Mouse (Mus musculus) CH12.LX (cell line): ENCODE results near the gene Mt4. TPM values are rescaled to one million over a fixed set of nuclear protein-coding genes. Genes with fewer than 3 reads are reported as not detected.
A peak's percentile ranks its signal among the peaks of the same experiment; 100 is the strongest.

Experiments used
- DNase-seq: peaks from one replicate; pipeline ENCODE4 v3.0.0-alpha.2; 2013; ENCODE audit errors: extremely low read depth
- H3K27ac ChIP-seq: 2 replicates; pipeline ENCODE4 v1.5.1; 2012; ENCODE audit warnings: low read depth, mild to moderate bottlenecking, control low read depth, moderate library complexity; ENCODE audit not compliant: insufficient read depth
- H3K27me3 ChIP-seq: replicated peaks from 2 replicates; pipeline ENCODE3; 2012; ENCODE audit warnings: inconsistent platforms
- H3K36me3 ChIP-seq, 2 experiments: replicated peaks in 1 of 2; 2 replicates each; pipeline versions ENCODE3 to v1.6.1; 2012; ENCODE audit warnings: inconsistent platforms in 1 of 2, low read length in 1 of 2, mild to moderate bottlenecking in 1 of 2, mixed read lengths in 1 of 2, moderate library complexity in 1 of 2; ENCODE audit not compliant: control insufficient read depth in 1 of 2, insufficient read depth in 1 of 2
- H3K4me1 ChIP-seq, 2 experiments: 2 replicates each; pipeline ENCODE4 v1.6.1; 2012; ENCODE audit warnings: inconsistent platforms in 1 of 2, moderate library complexity in 1 of 2; ENCODE audit not compliant: insufficient read depth in 2 of 2, control insufficient read depth in 1 of 2
- H3K4me2 ChIP-seq: 2 replicates; pipeline ENCODE4 v1.6.1; 2012; ENCODE audit warnings: low read depth, mild to moderate bottlenecking, control low read depth; ENCODE audit not compliant: poor library complexity, insufficient read depth, severe bottlenecking
- H3K4me3 ChIP-seq, 3 experiments: fragments of 150-350 bp in 1 of 3; sonication (generic) in 1 of 3; replicated peaks in 1 of 3; 2 replicates each; pipeline versions ENCODE3 to v1.5.1; 2011 to 2012; ENCODE audit warnings: low read depth in 2 of 3, low read length in 2 of 3, mild to moderate bottlenecking in 2 of 3, moderate library complexity in 2 of 3, control low read depth in 1 of 3, improper control_type of control experiment in 1 of 3, inconsistent platforms in 1 of 3, mixed read lengths in 1 of 3; ENCODE audit not compliant: poor library complexity in 1 of 3
- H3K79me2 ChIP-seq: replicated peaks from 2 replicates; pipeline ENCODE4 v1.6.1; 2012; ENCODE audit warnings: mild to moderate bottlenecking, moderate library complexity; ENCODE audit not compliant: control insufficient read depth, poor library complexity, insufficient read depth, severe bottlenecking; ENCODE audit errors: extremely low read depth
- H3K9ac ChIP-seq: 2 replicates; pipeline ENCODE4 v1.6.1; 2012; ENCODE audit warnings: low read depth, mild to moderate bottlenecking, control low read depth, moderate library complexity; ENCODE audit not compliant: insufficient read depth
- H3K9me3 ChIP-seq: replicated peaks from 2 replicates; pipeline ENCODE3; 2012; ENCODE audit warnings: low read length, inconsistent platforms, mixed read lengths
- BHLHE40 ChIP-seq: IDR thresholded peaks from 2 replicates; pipeline ENCODE4 v1.6.1; 2011; ENCODE audit warnings: mild to moderate bottlenecking, low read depth, low read length, improper control_type of control experiment
- CHD1 ChIP-seq: IDR thresholded peaks from 2 replicates; pipeline ENCODE4 v1.6.1; 2012; ENCODE audit warnings: low read depth, low read length, improper control_type of control experiment, inconsistent platforms
- CHD2 ChIP-seq: IDR thresholded peaks from 2 replicates; pipeline ENCODE4 v1.6.1; 2011; ENCODE audit warnings: low read length, improper control_type of control experiment
- CTCF ChIP-seq, 2 experiments: IDR thresholded peaks in 1 of 2; conservative IDR thresholded peaks in 1 of 2; 2 replicates each; pipeline ENCODE4 v1.5.1; 2011 to 2012; ENCODE audit warnings: low read depth in 2 of 2, low read length in 2 of 2, improper control_type of control experiment in 1 of 2, inconsistent platforms in 1 of 2, mild to moderate bottlenecking in 1 of 2, moderate library complexity in 1 of 2
- E2F4 ChIP-seq: IDR thresholded peaks from 2 replicates; pipeline ENCODE4 v1.6.1; 2011; ENCODE audit warnings: low read depth, low read length, improper control_type of control experiment; ENCODE audit not compliant: insufficient replicate concordance
- ELF1 ChIP-seq: IDR thresholded peaks from 2 replicates; pipeline ENCODE4 v1.6.1; 2014; ENCODE audit warnings: low read depth, mild to moderate bottlenecking, inconsistent platforms, low read length, improper control_type of control experiment
- EP300 ChIP-seq: IDR thresholded peaks from 2 replicates; pipeline ENCODE4 v1.6.1; 2011; ENCODE audit warnings: low read length, improper control_type of control experiment
- ETS1 ChIP-seq: conservative IDR thresholded peaks from 2 replicates; pipeline ENCODE4 v1.6.1; 2012; ENCODE audit warnings: low read depth, mild to moderate bottlenecking, inconsistent platforms, low read length, improper control_type of control experiment, moderate library complexity
- GABPA ChIP-seq: IDR thresholded peaks from 2 replicates; pipeline ENCODE4 v1.6.1; 2012; ENCODE audit warnings: low read depth, low read length, improper control_type of control experiment, inconsistent platforms; ENCODE audit not compliant: insufficient replicate concordance
- HCFC1 ChIP-seq: IDR thresholded peaks from 2 replicates; pipeline ENCODE4 v1.6.1; 2012; ENCODE audit warnings: low read depth, mild to moderate bottlenecking, inconsistent platforms, low read length, improper control_type of control experiment
- JUN ChIP-seq: IDR thresholded peaks from 2 replicates; pipeline ENCODE4 v1.6.1; 2011; ENCODE audit warnings: low read depth, mild to moderate bottlenecking, low read length, improper control_type of control experiment, moderate library complexity; ENCODE audit not compliant: insufficient read depth
- JUND ChIP-seq: conservative IDR thresholded peaks from 2 replicates; pipeline ENCODE4 v1.6.1; 2011; ENCODE audit warnings: low read depth, low read length, improper control_type of control experiment
- KAT2A ChIP-seq: IDR thresholded peaks from 2 replicates; pipeline ENCODE4 v1.6.1; 2012; ENCODE audit warnings: low read length, improper control_type of control experiment, inconsistent platforms; ENCODE audit not compliant: insufficient replicate concordance
- MAFK ChIP-seq: IDR thresholded peaks from 2 replicates; pipeline ENCODE4 v1.6.1; 2011; ENCODE audit warnings: low read length, improper control_type of control experiment; ENCODE audit not compliant: insufficient replicate concordance
- MAZ ChIP-seq: IDR thresholded peaks from 2 replicates; pipeline ENCODE4 v1.6.1; 2012; ENCODE audit warnings: low read depth, mild to moderate bottlenecking, inconsistent platforms, low read length, improper control_type of control experiment, moderate library complexity
- MEF2A ChIP-seq: IDR thresholded peaks from 2 replicates; pipeline ENCODE4 v1.6.1; 2014; ENCODE audit warnings: low read depth, mild to moderate bottlenecking, inconsistent platforms, low read length, improper control_type of control experiment, borderline replicate concordance
- MYC ChIP-seq: IDR thresholded peaks from 2 replicates; pipeline ENCODE4 v1.6.1; 2011; ENCODE audit warnings: low read depth, mild to moderate bottlenecking, improper control_type of control experiment, low read length
- NELFE ChIP-seq: IDR thresholded peaks from 2 replicates; pipeline ENCODE4 v1.6.1; 2011; ENCODE audit warnings: low read depth, low read length, improper control_type of control experiment
- NRF1 ChIP-seq: IDR thresholded peaks from 2 replicates; pipeline ENCODE4 v1.6.1; 2014; ENCODE audit warnings: low read depth, mild to moderate bottlenecking, inconsistent platforms, low read length, improper control_type of control experiment, moderate library complexity
- POLR2AphosphoS2 ChIP-seq: IDR thresholded peaks from 2 replicates; pipeline ENCODE4 v1.6.1; 2011; ENCODE audit warnings: low read depth, low read length, improper control_type of control experiment
- RAD21 ChIP-seq: IDR thresholded peaks from 2 replicates; pipeline ENCODE4 v1.6.1; 2011; ENCODE audit warnings: low read depth, mild to moderate bottlenecking, low read length, improper control_type of control experiment, moderate library complexity
- RCOR1 ChIP-seq: conservative IDR thresholded peaks from 2 replicates; pipeline ENCODE4 v1.6.1; 2012; ENCODE audit warnings: low read depth, mild to moderate bottlenecking, inconsistent platforms, low read length, improper control_type of control experiment
- SIN3A ChIP-seq: IDR thresholded peaks from 2 replicates; pipeline ENCODE4 v1.6.1; 2012; ENCODE audit warnings: low read length, improper control_type of control experiment, inconsistent platforms
- SMC3 ChIP-seq: IDR thresholded peaks from 2 replicates; pipeline ENCODE4 v1.6.1; 2011; ENCODE audit warnings: low read depth, low read length, improper control_type of control experiment
- TBP ChIP-seq: conservative IDR thresholded peaks from 2 replicates; pipeline ENCODE4 v1.6.1; 2011; ENCODE audit warnings: low read depth, low read length, improper control_type of control experiment
- UBTF ChIP-seq: IDR thresholded peaks from 2 replicates; pipeline ENCODE4 v1.6.1; 2012; ENCODE audit warnings: low read depth, mild to moderate bottlenecking, inconsistent platforms, low read length, improper control_type of control experiment, moderate library complexity
- USF1 ChIP-seq: IDR thresholded peaks from 2 replicates; pipeline ENCODE4 v1.6.1; 2014; ENCODE audit warnings: low read depth, mild to moderate bottlenecking, inconsistent platforms, low read length, improper control_type of control experiment
- USF2 ChIP-seq: conservative IDR thresholded peaks from 2 replicates; pipeline ENCODE4 v1.6.1; 2011; ENCODE audit warnings: low read depth, low read length, improper control_type of control experiment
- ZC3H11A ChIP-seq: IDR thresholded peaks from 2 replicates; pipeline ENCODE4 v1.6.1; 2012; ENCODE audit warnings: low read depth, mild to moderate bottlenecking, inconsistent platforms, low read length, improper control_type of control experiment
- ZKSCAN1 ChIP-seq: IDR thresholded peaks from 2 replicates; pipeline ENCODE4 v1.6.1; 2012; ENCODE audit warnings: low read depth, inconsistent platforms, low read length, improper control_type of control experiment, borderline replicate concordance
- ZMIZ1 ChIP-seq: IDR thresholded peaks from 2 replicates; pipeline ENCODE4 v1.6.1; 2012; ENCODE audit warnings: low read depth, mild to moderate bottlenecking, inconsistent platforms, low read length, improper control_type of control experiment
- dilution Hi-C: fragments of 300-500 bp; cut with MboI; formaldehyde crosslinking; loops from 2 replicates; pipeline ENCODE4 v1.14.3; 2020; ENCODE audit warnings: low sequenced_read_pairs; ENCODE audit not compliant: extremely low pct_unique_long_range_greater_than_20kb, extremely low pct_ligation_motif_present
- in situ Hi-C: fragments of 300-500 bp; cut with MboI; formaldehyde crosslinking; loops from 3 replicates; pipeline ENCODE4 v1.14.3; 2019; ENCODE audit warnings: low sequenced_read_pairs, low pct_ligation_motif_present, low pct_unique_long_range_greater_than_20kb, mixed read lengths
- polyA plus RNA-seq: library from polyadenylated mRNA; unstranded; fragments of >175 nt; gene quantifications from 2 replicates; pipeline ENCODE4 v1.2.1, GENCODE M21; 2012; ENCODE audit warnings: low read depth; ENCODE audit not compliant: insufficient read length
- total RNA-seq, 2 experiments: library from RNA; depleted of rRNA; stranded (reverse); fragments of 300-350 nt in 1 of 2; fragments of >200 nt in 1 of 2; gene quantifications; 2 replicates each; pipeline ENCODE4 v1.2.3; 2012 to 2014

Mt4 gene
- total and polyA plus RNA-seq, 3 experiments: not detected

DNA sequence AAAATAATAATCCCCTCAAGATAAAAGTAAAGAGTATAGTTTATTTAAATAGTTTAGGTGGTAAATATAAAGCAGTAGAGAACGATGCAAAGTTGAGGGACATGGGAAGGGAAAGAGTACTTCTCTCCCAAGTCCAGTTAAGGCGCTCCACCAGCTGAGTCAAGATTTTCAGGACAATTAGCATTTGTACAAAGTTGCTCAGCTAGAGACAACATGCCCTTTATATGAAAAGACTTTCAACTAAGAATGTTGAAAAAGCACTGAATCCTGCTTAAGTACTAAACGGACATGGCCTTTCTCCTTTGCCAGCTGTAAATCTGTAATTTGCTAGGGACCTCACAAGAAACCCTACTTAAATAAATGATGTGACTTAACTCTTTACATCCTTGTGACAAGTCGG lies 38.0 kb upstream of the Mt4 start:
- dilution Hi-C loops (no loop called here), in situ Hi-C loops (no loop called here)
- Histone ChIP-seq H3K9me3 (no peaks in the 10 kb centered on the region), H3K4me2 (peak overlapping the region; percentile 75; the same call in 1 of the 2 replicates), H3K79me2 (no peaks in the 10 kb centered on the region), H3K27me3 (peaks cover 35% of the 10 kb centered on the region), H3K4me3 (no peak overlapping the region), H3K27ac (no peak overlapping the region), H3K9ac (peak overlapping the region; percentile 75; the same call in 1 of the 2 replicates), H3K4me1 (peaks cover 2 to 21% of the 10 kb centered on the region in 2 experiments; a peak in 3 of 4 replicates), H3K36me3 (no peaks in the 10 kb centered on the region)
- TF ChIP-seq RAD21 (no peak), CHD1 (no peak), KAT2A (no peak), SIN3A (no peak), ZKSCAN1 (no peak), JUND (no peak), USF2 (no peak), MAFK (no peak), UBTF (no peak), ZMIZ1 (no peak), ZC3H11A (no peak), HCFC1 (no peak), MEF2A (no peak), USF1 (no peak), ELF1 (no peak), RCOR1 (no peak), MYC (no peak), SMC3 (no peak)
- DNase-seq: no peak

DNA sequence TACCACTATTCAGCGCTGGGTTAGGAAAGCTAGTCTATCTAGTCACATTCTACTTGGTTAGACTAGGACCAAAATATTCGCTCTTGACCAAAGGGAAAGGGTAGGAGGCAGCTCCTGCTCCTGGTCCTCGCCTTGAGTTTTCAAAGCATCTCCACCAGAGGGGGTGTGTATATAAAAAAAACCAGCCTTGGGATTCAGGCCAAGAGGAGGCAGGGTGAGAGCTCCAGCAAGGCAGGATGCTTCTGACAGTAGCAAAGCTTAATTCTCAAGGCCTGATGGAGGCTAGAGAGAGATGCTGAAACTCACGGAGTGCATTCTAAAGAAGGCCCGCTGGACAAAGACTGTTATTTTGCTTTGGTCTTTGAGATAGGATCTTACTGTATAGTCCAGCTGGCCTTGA lies 32.9 kb upstream of the Mt4 start:
- Histone ChIP-seq H3K36me3 (no peaks in the 10 kb centered on the region), H3K27ac (no peak overlapping the region), H3K9ac (no peak overlapping the region), H3K27me3 (peaks cover 37% of the 10 kb centered on the region), H3K79me2 (no peaks in the 10 kb centered on the region), H3K4me2 (no peak overlapping the region), H3K4me1 (peaks cover 0 to under 1% of the 10 kb centered on the region in 2 experiments; a peak in 1 of 4 replicates), H3K9me3 (no peaks in the 10 kb centered on the region), H3K4me3 (no peak overlapping the region)
- dilution Hi-C loops (no loop called here), in situ Hi-C loops (loop anchor here (5.0 kb wide), 1 partner anchor 88 kb away; no protein-coding TSS in a partner anchor)
- TF ChIP-seq ZC3H11A: no peak
- TF ChIP-seq GABPA: no peak
- no peak for TF ChIP-seq TBP
- no peak for TF ChIP-seq MAZ
- no peak for TF ChIP-seq BHLHE40
- TF ChIP-seq ZKSCAN1: no peak
- TF ChIP-seq SMC3: peak; percentile 23
- no peak for TF ChIP-seq HCFC1
- TF ChIP-seq RCOR1: no peak
- no peak for TF ChIP-seq NELFE
- TF ChIP-seq MEF2A: no peak
- no peak for TF ChIP-seq USF1
- TF ChIP-seq JUN: no peak
- peak in 1 of 2 experiments; percentile 41; a peak in 2 of 4 replicates for TF ChIP-seq CTCF (conservative IDR thresholded peaks at IDR 0.05 in 1 of 2, IDR thresholded peaks at IDR 0.05 in 1 of 2; ENCODE audit: low read depth in 2 of 2, low read length in 2 of 2)
- no peak for TF ChIP-seq JUND
- no peak for TF ChIP-seq CHD2
- TF ChIP-seq NRF1: no peak
- TF ChIP-seq EP300: no peak
- TF ChIP-seq ZMIZ1: no peak
- no peak for TF ChIP-seq E2F4
- TF ChIP-seq POLR2AphosphoS2: no peak
- no peak for TF ChIP-seq ETS1
- TF ChIP-seq RAD21: peak; percentile 4; the same call in 1 of the 2 replicates
- DNase-seq: no peak
